Mouse (Mus musculus) urinary bladder, adult 18-20 months (tissue): ENCODE results near the gene Man1a2.

Source experiments
- DNase-seq, 2 experiments: peaks; one replicate each; pipeline ENCODE4 v3.0.0; 2022; ENCODE audit warnings: low spot score in 2 of 2, mixed read lengths in 2 of 2

Gene Man1a2

DNA sequence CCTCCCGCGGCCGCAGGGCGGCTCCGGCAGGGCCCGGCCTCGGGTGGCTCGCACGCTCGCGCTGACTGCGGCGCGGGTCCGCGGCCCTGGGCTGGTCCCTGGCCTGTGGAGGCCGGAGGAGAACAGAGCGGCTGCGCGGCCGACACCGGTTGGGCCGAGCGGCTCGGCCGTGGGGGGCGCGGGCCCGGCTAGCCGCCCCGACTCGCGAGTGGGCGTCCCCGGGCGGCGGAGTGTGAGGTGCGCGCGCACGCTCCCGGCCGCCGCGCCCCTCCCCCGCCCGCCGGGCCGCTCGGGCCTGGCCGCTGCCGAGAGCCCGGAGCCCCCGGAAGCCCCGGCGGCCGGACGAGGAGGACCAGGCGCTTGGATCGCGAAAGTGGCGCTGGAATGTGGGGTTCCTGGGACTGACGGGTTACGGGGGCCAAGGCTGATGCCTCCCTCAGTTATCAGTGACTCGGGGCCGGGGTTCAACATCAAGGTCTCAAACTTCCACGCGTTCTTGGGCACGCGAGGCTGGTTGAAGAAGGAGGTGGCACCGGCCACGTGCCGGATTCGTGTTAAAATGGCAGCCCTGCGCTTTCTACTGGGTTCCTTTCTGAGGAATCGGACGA is 564 bp upstream of the Man1a2 start:
- peak; percentile 52 to 77 for DNase-seq

- no peak for DNase-seq
Observed at GRCm38 (mm10) chr3:100684234-100684975, 898 bp downstream of the Man1a2 start.

GRCm38 (mm10) chr3:100682841-100683240 is 2.5 kb downstream of the Man1a2 start:
- no peak for DNase-seq

DNA sequence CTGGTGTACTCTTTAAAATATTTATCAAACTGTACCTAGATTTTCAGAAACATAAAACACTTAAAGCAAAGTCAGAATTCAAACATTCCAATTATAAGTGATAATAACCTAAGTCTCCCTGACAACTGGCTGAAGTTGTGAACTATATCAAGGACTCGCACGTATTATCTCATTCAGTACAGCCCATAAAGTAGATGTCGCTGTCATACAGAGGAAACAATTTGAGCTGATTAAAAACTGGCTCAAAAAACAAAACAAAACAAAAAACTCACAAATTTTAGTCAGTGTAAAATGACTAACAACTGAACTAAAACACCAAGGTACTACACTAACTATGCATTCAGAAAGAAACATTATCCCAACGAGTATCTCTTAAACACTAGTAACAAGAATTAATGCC is 3.0 kb downstream of the Man1a2 start:
- DNase-seq: no peak

DNA sequence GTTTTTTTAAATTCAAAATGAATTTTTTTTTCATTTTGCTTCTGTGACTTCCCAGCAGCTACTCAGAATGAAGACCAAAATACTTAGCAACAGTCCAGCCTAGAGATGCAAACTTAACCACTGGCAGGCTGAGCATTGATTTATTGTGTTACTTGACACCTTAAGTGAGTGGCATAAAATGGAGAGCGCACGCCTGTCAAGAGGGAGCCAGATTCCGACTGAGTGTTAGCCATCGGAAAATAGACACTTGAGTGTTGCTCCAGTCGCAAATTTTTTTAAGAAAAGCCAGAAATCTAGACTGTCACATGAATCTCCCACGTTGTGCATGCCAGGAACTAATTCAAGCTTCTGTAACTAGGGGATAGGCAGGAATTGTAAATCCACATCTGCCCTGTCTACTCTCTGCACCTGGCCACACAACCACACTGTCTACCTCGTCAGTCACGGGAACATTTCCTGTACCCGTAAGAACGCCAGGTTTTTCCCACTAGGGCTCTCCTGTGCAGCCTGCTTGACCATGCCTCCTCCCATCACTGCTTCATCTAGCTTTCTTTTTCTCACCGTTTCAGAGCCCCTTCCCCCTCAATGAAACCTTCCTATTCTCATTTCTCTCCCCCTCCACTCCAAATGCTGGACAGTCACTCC is 3.7 kb downstream of the Man1a2 start:
- no peak for DNase-seq

DNA sequence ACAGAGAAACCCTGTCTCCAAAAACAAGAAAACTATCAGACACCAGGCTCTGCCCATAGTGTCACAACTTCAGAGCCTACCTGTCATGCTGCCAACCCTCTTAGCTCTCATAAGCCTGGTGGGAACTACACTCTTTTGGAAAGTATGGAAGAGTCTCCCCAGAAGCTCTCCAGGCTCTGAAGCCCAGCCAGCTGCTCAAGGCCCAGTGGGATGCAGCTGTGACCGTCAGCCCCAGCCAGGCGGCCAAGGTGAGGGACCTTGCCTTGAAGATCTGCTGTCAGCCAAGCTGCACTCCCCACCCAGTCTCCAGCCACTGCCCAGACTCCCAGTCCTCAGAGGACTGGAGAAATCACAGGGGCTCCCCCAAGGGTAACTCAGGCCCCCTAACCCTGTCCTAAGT is 5.1 kb downstream of the Man1a2 start:
- DNase-seq: no peak

GRCm38 (mm10) chr3:100678951-100679570 is 6.2 kb downstream of the Man1a2 start:
- no peak for DNase-seq

DNA sequence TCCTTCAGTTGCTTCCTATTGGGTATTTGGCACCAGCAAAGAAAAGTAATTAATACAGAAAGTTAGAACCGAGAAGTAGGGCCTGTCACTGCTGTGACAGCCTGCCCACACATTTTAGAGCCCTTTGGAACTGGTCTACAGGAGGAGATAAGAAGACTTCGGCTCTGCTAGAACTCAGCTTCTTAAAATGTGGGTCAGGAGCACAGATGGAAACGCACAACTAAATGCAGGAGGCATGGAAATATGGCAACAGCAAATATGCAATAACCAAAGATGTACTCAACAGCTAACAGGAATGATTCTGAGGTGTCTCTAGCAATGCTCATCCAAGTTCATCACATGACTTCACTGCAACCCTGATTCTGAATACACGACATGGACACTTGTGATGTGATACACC is 10.2 kb downstream of the Man1a2 start:
- DNase-seq: no peak

DNA sequence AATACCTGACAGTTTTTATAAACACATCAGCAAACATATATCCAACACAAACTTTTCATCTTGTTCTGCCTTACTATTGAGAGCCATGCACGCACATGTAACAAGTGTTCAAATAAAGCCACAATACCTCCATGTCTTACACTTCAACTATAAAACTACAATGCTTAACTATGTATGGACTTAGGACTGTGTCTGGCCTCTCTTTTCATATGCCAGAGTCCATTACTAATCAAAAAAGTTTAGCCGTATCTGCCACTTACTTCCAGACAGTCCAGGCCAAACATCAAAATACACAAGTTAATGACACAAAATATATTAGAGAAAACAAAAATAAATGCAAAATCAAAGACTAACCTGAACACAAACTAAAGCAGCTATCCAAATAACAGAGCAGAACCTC is 14.9 kb downstream of the Man1a2 start:
- no peak for DNase-seq

DNA sequence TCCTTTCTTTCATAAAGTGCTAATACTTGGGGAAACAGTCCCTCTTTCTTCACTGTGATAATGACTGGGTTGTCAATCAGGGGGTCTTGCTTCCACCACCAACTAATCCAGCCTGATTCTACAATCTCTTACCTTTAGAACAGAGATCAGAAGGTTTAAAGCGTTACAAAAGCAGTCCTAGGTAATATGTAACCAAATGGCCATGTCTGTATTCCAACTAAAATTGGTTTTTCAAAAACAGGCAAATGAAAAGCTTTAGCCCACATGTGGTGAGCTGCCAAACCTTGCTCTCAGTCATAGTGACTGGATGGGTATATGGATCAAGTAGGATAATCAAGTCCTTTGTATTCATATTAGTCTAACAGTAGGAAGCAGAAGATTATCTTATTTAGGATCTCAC is 32.0 kb downstream of the Man1a2 start:
- no peak for DNase-seq

- DNase-seq: peak; percentile 51 to 60
Observed at GRCm38 (mm10) chr3:100641581-100641980, 43.7 kb downstream of the Man1a2 start.

- DNase-seq: no peak
Observed at GRCm38 (mm10) chr3:100636255-100636654, 49.0 kb downstream of the Man1a2 start.

GRCm38 (mm10) chr3:100634821-100635220 is 50.5 kb downstream of the Man1a2 start:
- no peak for DNase-seq

GRCm38 (mm10) chr3:100618511-100618910 is 66.8 kb downstream of the Man1a2 start:
- DNase-seq: no peak

DNA sequence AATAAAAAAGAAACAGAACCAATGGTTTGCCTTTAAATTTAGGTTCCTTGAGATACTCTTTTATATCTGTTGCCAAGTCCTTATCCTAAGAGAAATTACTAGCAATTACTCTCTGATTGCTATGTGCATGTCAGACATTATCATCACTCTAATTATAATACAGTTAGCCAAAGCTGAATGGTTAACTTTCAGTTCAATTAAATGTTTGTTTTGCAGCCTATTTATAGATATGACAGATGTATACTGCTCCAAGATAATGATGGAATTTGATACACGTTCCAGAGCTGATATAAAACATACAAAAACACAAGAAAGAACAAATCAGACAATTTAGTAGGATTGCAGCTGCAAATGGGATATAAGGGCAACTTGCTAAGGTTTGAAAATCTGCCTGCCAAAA is 74.4 kb downstream of the Man1a2 start:
- DNase-seq: no peak

DNA sequence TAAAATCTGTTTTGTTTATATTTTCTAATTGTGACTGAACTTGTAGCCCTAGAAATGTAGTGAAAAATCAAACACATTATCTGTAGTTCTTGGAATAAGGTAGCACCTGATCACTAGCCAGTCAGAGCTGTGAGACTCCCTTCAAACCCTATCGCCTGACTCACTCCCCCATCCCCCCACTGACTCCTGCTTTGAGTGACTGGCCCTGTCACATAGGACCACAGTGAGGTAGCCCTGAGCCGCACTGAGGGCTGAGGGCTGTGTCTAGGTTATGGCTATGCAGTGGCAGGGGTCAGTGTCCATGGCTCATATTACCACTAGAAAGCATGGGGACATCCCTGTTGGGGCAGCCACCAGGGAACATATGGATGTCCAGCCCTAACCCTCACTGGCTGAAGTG is 80.8 kb downstream of the Man1a2 start:
- DNase-seq: no peak

- no peak for DNase-seq
Observed at GRCm38 (mm10) chr3:100599265-100599820, 86.0 kb downstream of the Man1a2 start.

DNA sequence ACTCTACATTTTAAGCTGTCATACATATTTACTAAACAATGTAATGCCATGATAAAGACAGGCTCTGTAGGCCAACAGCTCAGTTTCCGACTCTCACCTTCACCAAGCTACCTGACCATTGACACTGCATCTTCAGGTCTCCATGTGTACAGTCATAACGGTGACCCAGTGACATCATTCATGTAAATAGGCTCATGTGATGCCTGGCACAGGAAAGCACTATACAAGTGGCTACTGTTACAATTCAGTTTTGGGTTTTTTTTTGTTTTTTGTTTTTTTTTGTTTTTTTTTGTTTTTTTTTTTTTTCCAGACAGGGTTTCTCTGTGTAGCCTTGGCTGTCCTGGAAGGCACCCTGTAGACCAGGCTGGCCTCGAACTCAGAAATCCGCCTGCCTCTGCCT is 94.2 kb downstream of the Man1a2 start:
- DNase-seq: no peak

DNA sequence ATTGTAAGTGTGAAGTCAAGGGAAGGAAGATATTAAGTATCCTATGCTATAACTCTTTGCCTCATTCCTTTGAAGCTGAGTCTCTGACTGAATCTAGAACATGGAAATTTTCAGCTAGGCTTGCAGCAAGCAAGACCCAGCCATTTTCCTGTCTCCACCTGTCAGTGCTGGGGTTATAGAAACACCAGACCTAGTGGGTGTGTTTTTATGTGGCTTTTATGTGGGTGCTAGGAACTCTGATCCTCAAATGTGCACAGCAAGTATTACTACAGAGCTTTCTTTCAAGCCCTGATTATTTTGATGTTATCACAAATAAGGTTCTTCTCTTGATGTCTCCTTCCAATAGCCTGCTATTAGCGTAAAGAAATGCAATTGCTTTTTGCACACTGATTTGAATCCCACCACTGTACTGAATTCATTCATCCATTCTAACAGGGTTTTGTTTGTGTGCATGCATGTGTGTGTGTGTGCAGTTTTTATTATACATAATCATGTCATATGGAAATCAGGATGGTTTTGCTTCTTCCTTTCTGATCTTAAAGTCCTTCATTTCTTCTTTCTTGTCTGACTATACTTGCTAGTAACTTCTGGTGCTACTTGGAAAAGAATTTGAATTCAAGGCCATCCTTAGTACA is 102.5 kb downstream of the Man1a2 start:
- DNase-seq: no peak

DNA sequence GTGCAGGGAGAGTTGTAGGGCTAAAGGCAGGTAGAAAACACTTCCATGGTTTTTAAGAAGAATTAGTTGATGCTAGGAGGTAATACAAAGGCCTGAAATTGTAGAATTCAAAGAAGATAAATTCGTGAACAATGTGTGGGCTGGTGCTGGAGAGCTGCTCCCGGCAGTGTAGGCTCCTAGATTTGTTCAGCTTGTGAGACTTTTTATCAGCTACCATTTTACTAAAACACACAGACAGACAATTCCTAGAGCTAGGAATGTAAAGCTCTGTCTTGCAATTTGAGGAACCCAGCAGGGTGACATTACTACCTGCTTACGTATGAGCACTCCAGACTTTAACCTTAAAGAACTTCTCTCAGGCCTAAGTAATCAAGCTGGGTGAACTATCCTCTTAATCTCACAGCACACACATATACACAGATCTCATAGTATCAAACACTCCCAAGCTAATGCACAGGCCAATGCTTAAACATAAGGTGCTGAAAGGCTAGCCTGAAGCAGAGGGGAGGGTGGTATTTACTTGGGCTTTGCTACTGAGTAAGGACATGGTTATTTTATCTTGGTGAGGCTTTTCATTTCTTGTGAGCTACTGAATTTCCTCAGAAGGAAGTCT is 112.6 kb downstream of the Man1a2 start:
- DNase-seq: no peak
